Mouse (Mus musculus) MEL (cell line): ENCODE measurements around the gene Wars. TPM values are rescaled to one million over a fixed set of nuclear protein-coding genes. Genes with fewer than 3 reads are reported as not detected.

Source experiments
- DNase-seq: peaks from one replicate; pipeline ENCODE4 v3.0.0; 2011; ENCODE audit warnings: low read depth, low spot score
- H3K27ac ChIP-seq: 2 replicates; pipeline ENCODE4 v1.5.1; 2012; ENCODE audit warnings: low read depth, mild to moderate bottlenecking, control low read depth, low read length, moderate library complexity; ENCODE audit not compliant: control insufficient read depth
- H3K27me3 ChIP-seq, 2 experiments: fragments of 150-350 bp in 1 of 2; sonication (generic) in 1 of 2; 2 replicates each; pipeline ENCODE4 v1.6.1; 2012; ENCODE audit warnings: low read length in 2 of 2, mild to moderate bottlenecking in 2 of 2, improper control_type of control experiment in 1 of 2, moderate library complexity in 1 of 2; ENCODE audit not compliant: insufficient read depth in 2 of 2, control insufficient read depth in 1 of 2
- H3K36me3 ChIP-seq, 2 experiments: 2 replicates each; pipeline ENCODE4 v1.6.1; 2012 to 2014; ENCODE audit warnings: low read length in 2 of 2, improper control_type of control experiment in 1 of 2, inconsistent platforms in 1 of 2, mild to moderate bottlenecking in 1 of 2; ENCODE audit not compliant: insufficient read depth in 2 of 2, control insufficient read depth in 1 of 2
- H3K4me1 ChIP-seq, 2 experiments: fragments of 150-350 bp in 1 of 2; sonication (generic) in 1 of 2; 2 replicates each; pipeline ENCODE4 v1.6.1; 2012; ENCODE audit warnings: low read length in 2 of 2, improper control_type of control experiment in 1 of 2, mild to moderate bottlenecking in 1 of 2; ENCODE audit not compliant: insufficient read depth in 2 of 2, control insufficient read depth in 1 of 2
- H3K4me3 ChIP-seq, 2 experiments: fragments of 150-350 bp in 1 of 2; sonication (generic) in 1 of 2; 2 replicates each; pipeline ENCODE4 v1.5.1; 2012; ENCODE audit warnings: low read depth in 2 of 2, low read length in 2 of 2, mild to moderate bottlenecking in 2 of 2, moderate library complexity in 2 of 2, control low read depth in 1 of 2, improper control_type of control experiment in 1 of 2; ENCODE audit not compliant: control insufficient read depth in 1 of 2, insufficient read depth in 1 of 2
- H3K79me2 ChIP-seq: 2 replicates; pipeline ENCODE4 v1.6.1; 2012; ENCODE audit warnings: mild to moderate bottlenecking, low read length, moderate library complexity; ENCODE audit not compliant: control insufficient read depth, poor library complexity, insufficient read depth
- H3K9ac ChIP-seq: 2 replicates; pipeline ENCODE4 v1.6.1; 2012; ENCODE audit warnings: low read depth, mild to moderate bottlenecking, control low read depth, low read length, moderate library complexity; ENCODE audit not compliant: control insufficient read depth, poor library complexity, severe bottlenecking
- H3K9me3 ChIP-seq: fragments of 150-350 bp; sonication (generic); replicated peaks from 2 replicates; pipeline ENCODE4 v1.6.1; 2012; ENCODE audit warnings: mild to moderate bottlenecking, low read length, improper control_type of control experiment, moderate library complexity; ENCODE audit not compliant: insufficient read depth
- BHLHE40 ChIP-seq: IDR thresholded peaks from 2 replicates; pipeline ENCODE4 v1.6.1; 2012; ENCODE audit warnings: low read depth, mild to moderate bottlenecking, inconsistent platforms, low read length, improper control_type of control experiment, borderline replicate concordance
- CHD2 ChIP-seq: IDR thresholded peaks from 2 replicates; pipeline ENCODE4 v1.6.1; 2011; ENCODE audit warnings: low read length, improper control_type of control experiment
- CTCF ChIP-seq, 3 experiments: IDR thresholded peaks in 2 of 3; conservative IDR thresholded peaks in 1 of 3; 2 replicates each; pipeline ENCODE4 v1.5.1; 2011 to 2012; ENCODE audit warnings: low read length in 3 of 3, low read depth in 2 of 3, mild to moderate bottlenecking in 2 of 3, improper control_type of control experiment in 1 of 3, inconsistent platforms in 1 of 3, mixed read lengths in 1 of 3, moderate library complexity in 1 of 3; ENCODE audit not compliant: control insufficient read depth in 1 of 3, insufficient read depth in 1 of 3, poor library complexity in 1 of 3, severe bottlenecking in 1 of 3
- E2F4 ChIP-seq: IDR thresholded peaks from 2 replicates; pipeline ENCODE4 v1.6.1; 2011; ENCODE audit warnings: low read depth, low read length, improper control_type of control experiment, borderline replicate concordance
- ELF1 ChIP-seq: IDR thresholded peaks from 2 replicates; pipeline ENCODE4 v1.6.1; 2014; ENCODE audit warnings: low read depth, mild to moderate bottlenecking, inconsistent platforms, low read length, improper control_type of control experiment, moderate library complexity
- GABPA ChIP-seq: IDR thresholded peaks from 2 replicates; pipeline ENCODE4 v1.6.1; 2012; ENCODE audit warnings: low read depth, mild to moderate bottlenecking, inconsistent platforms, low read length, improper control_type of control experiment, moderate library complexity
- GATA1 ChIP-seq: IDR thresholded peaks from 2 replicates; pipeline ENCODE4 v1.6.1; 2011; ENCODE audit warnings: low read depth, low read length, improper control_type of control experiment
- HCFC1 ChIP-seq: IDR thresholded peaks from 2 replicates; pipeline ENCODE4 v1.6.1; 2012; ENCODE audit warnings: low read depth, mild to moderate bottlenecking, inconsistent platforms, low read length, improper control_type of control experiment, moderate library complexity
- KAT2A ChIP-seq: conservative IDR thresholded peaks from 2 replicates; pipeline ENCODE4 v1.6.1; 2012; ENCODE audit warnings: low read depth, low read length, improper control_type of control experiment, inconsistent platforms
- MAFK ChIP-seq: IDR thresholded peaks from 2 replicates; pipeline ENCODE4 v1.6.1; 2011; ENCODE audit warnings: low read depth, mild to moderate bottlenecking, low read length, improper control_type of control experiment, borderline replicate concordance
- MAZ ChIP-seq: IDR thresholded peaks from 2 replicates; pipeline ENCODE4 v1.6.1; 2012; ENCODE audit warnings: low read depth, mild to moderate bottlenecking, inconsistent platforms, low read length, improper control_type of control experiment
- MEF2A ChIP-seq: IDR thresholded peaks from 2 replicates; pipeline ENCODE4 v1.6.1; 2014; ENCODE audit warnings: low read depth, mild to moderate bottlenecking, inconsistent platforms, low read length, improper control_type of control experiment; ENCODE audit not compliant: poor library complexity, insufficient replicate concordance, severe bottlenecking; ENCODE audit errors: extremely low read depth
- MXI1 ChIP-seq: IDR thresholded peaks from 2 replicates; pipeline ENCODE4 v1.6.1; 2011; ENCODE audit warnings: mild to moderate bottlenecking, low read depth, low read length, improper control_type of control experiment
- MYB ChIP-seq: IDR thresholded peaks from 2 replicates; pipeline ENCODE4 v1.6.1; 2011; ENCODE audit warnings: mild to moderate bottlenecking, low read depth, low read length, improper control_type of control experiment
- MYC ChIP-seq: IDR thresholded peaks from 2 replicates; pipeline ENCODE4 v1.6.1; 2011; ENCODE audit warnings: low read depth, mild to moderate bottlenecking, low read length, improper control_type of control experiment, moderate library complexity
- NRF1 ChIP-seq: IDR thresholded peaks from 2 replicates; pipeline ENCODE4 v1.6.1; 2014; ENCODE audit warnings: low read depth, mild to moderate bottlenecking, inconsistent platforms, low read length, improper control_type of control experiment, moderate library complexity; ENCODE audit not compliant: poor library complexity, insufficient read depth, severe bottlenecking
- POLR2A ChIP-seq, 2 experiments: IDR thresholded peaks; 2 replicates each; pipeline ENCODE4 v1.6.1; 2011 to 2012; ENCODE audit warnings: low read length in 2 of 2, mild to moderate bottlenecking in 2 of 2, control low read depth in 1 of 2, improper control_type of control experiment in 1 of 2, low read depth in 1 of 2, moderate library complexity in 1 of 2; ENCODE audit not compliant: control insufficient read depth in 1 of 2, insufficient read depth in 1 of 2, poor library complexity in 1 of 2
- POLR2AphosphoS2 ChIP-seq: IDR thresholded peaks from 2 replicates; pipeline ENCODE4 v1.6.1; 2011; ENCODE audit warnings: low read length, improper control_type of control experiment
- POLR2AphosphoS5 ChIP-seq: IDR thresholded peaks from 2 replicates; pipeline ENCODE4 v1.6.1; 2012; ENCODE audit warnings: low read depth, borderline replicate concordance, mild to moderate bottlenecking, inconsistent platforms, low read length, moderate library complexity, mixed read lengths
- RCOR1 ChIP-seq: IDR thresholded peaks from 2 replicates; pipeline ENCODE4 v1.6.1; 2012; ENCODE audit warnings: low read depth, mild to moderate bottlenecking, inconsistent platforms, low read length, improper control_type of control experiment
- SIN3A ChIP-seq: IDR thresholded peaks from 2 replicates; pipeline ENCODE4 v1.6.1; 2012; ENCODE audit warnings: low read length, improper control_type of control experiment, inconsistent platforms
- SMC3 ChIP-seq: IDR thresholded peaks from 2 replicates; pipeline ENCODE4 v1.6.1; 2011; ENCODE audit warnings: low read depth, low read length, improper control_type of control experiment
- TAL1 ChIP-seq: IDR thresholded peaks from 2 replicates; pipeline ENCODE4 v1.6.1; 2012; ENCODE audit warnings: mild to moderate bottlenecking, inconsistent platforms, low read length, moderate library complexity, mixed read lengths
- UBTF ChIP-seq: IDR thresholded peaks from 2 replicates; pipeline ENCODE4 v1.6.1; 2012; ENCODE audit warnings: low read depth, mild to moderate bottlenecking, inconsistent platforms, low read length, improper control_type of control experiment, moderate library complexity, borderline replicate concordance; ENCODE audit not compliant: insufficient read depth
- ZC3H11A ChIP-seq: IDR thresholded peaks from 2 replicates; pipeline ENCODE4 v1.6.1; 2012; ENCODE audit warnings: low read depth, mild to moderate bottlenecking, inconsistent platforms, low read length, improper control_type of control experiment
- ZKSCAN1 ChIP-seq: IDR thresholded peaks from 2 replicates; pipeline ENCODE4 v1.6.1; 2012; ENCODE audit warnings: low read depth, mild to moderate bottlenecking, inconsistent platforms, low read length, improper control_type of control experiment, moderate library complexity
- ZMIZ1 ChIP-seq: IDR thresholded peaks from 2 replicates; pipeline ENCODE4 v1.6.1; 2012; ENCODE audit warnings: low read depth, mild to moderate bottlenecking, inconsistent platforms, low read length, improper control_type of control experiment, moderate library complexity
- ZNF384 ChIP-seq: IDR thresholded peaks from 2 replicates; pipeline ENCODE4 v1.6.1; 2012; ENCODE audit warnings: low read depth, mild to moderate bottlenecking, inconsistent platforms, low read length, improper control_type of control experiment
- polyA plus RNA-seq, 2 experiments: library from polyadenylated mRNA; stranded (reverse) in 1 of 2; unstranded in 1 of 2; fragments of >175 nt in 1 of 2; fragments of >200 nt in 1 of 2; gene quantifications; 2 replicates each; pipeline versions ENCODE4 v1.2.1 to v1.2.4; 2012; ENCODE audit warnings: low replicate concordance in 2 of 2, low read depth in 1 of 2; ENCODE audit not compliant: insufficient read length in 2 of 2, insufficient read depth in 1 of 2, missing spikeins in 1 of 2
- total RNA-seq: library from RNA; depleted of rRNA; stranded (reverse); fragments of 300-350 nt; gene quantifications from 2 replicates; pipeline ENCODE4 v1.2.3, GENCODE M21; 2012

Wars gene
- total and polyA plus RNA-seq, 3 experiments, result 85.7 to 836 (median 98.4) TPM

DNA sequence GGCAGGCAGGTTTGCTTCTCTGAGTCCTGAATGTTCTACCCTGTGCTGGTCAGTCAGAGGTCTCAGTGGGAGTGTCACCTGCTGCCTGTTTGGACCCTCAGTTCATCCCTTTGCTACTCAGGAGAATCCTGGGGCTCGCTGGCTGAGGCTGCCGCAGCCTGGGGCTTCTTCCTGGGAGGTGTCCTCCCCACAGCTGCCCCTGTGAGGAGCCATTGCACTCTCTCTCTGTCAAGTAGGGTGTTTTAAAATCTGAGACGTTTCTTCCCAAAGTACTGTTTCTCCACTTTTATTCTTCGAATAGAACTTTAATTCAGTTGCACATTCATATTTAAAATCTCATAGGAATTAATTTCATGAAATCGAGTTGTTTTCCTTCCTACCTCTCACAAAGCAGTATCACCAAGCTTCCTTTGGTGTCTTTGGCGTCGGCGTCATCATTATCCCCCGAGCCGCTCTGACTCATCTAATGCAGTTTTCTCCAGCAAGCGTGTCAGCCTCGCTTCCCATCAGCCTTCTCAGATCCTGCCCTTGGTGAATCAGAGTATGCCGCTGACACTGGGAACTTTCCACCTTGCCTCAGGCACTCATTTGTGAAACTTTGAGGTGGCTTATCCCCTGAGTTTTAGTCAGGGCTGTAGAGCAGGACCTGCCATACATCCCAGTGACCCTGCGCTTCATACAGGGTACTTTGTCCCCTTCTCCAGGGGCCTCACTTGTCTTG lies 48.4 kb upstream of the Wars start:
- TF ChIP-seq ELF1 (no peak), KAT2A (no peak), POLR2AphosphoS2 (no peak), MYB (no peak), ZMIZ1 (no peak), HCFC1 (no peak), CTCF (IDR thresholded peaks at IDR 0.05 in 2 of 3, conservative IDR thresholded peaks at IDR 0.05 in 1 of 3; ENCODE audit: control insufficient read depth in 1 of 3, insufficient read depth in 1 of 3, low read depth in 2 of 3, low read length in 3 of 3, poor library complexity in 1 of 3, severe bottlenecking in 1 of 3) (no peak), MAFK (no peak), POLR2AphosphoS5 (no peak), MYC (no peak), NRF1 (no peak), ZNF384 (no peak), E2F4 (no peak), ZKSCAN1 (no peak), SMC3 (no peak), POLR2A (IDR thresholded peaks at IDR 0.05; ENCODE audit: control insufficient read depth in 1 of 2, insufficient read depth in 1 of 2, low read depth in 1 of 2, low read length in 2 of 2, poor library complexity in 1 of 2) (no peak), GABPA (no peak), MEF2A (no peak), SIN3A (no peak)
- no peak overlapping the region for H3K4me3 ChIP-seq
- no peaks in the 10 kb centered on the region for H3K27me3 ChIP-seq
- H3K9ac ChIP-seq, result no peak overlapping the region
- no peak overlapping the region for H3K27ac ChIP-seq
- no peaks in the 10 kb centered on the region for H3K79me2 ChIP-seq
- H3K36me3 ChIP-seq, result no peaks in the 10 kb centered on the region
- DNase-seq, result no peak
- no peaks in the 10 kb centered on the region for H3K4me1 ChIP-seq
- no peaks in the 10 kb centered on the region for H3K9me3 ChIP-seq

DNA sequence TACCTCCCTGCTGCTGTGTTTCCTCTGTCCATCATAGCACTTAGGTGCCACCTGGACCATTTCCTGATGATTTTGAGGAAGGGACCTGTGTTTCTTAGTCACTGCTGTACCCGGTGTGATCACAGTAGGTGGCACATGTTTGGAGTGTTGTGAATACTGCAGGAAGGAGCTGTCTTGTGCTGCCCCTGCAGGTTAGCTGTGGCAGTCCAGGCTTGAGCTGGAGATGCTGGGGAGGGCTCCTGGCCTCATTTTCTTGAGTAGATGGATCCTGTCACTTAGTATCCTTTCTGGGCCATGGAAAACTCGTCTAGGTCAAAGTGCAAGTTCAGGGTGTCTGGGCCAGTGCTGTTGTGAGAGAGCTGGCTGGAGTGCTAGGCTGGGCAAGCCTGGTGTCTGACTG lies 47.3 kb upstream of the Wars start:
- no peaks in the 10 kb centered on the region for H3K4me1 ChIP-seq
- no peak overlapping the region for H3K27ac ChIP-seq
- H3K4me3 ChIP-seq, result no peak overlapping the region
- no peaks in the 10 kb centered on the region for H3K9me3 ChIP-seq
- H3K27me3 ChIP-seq, result no peaks in the 10 kb centered on the region
- TF ChIP-seq CHD2 (no peak), SMC3 (no peak), MXI1 (no peak), MEF2A (no peak), UBTF (no peak), POLR2AphosphoS5 (no peak), ZMIZ1 (no peak), ZKSCAN1 (no peak), SIN3A (no peak), MAZ (no peak), BHLHE40 (no peak), RCOR1 (no peak), TAL1 (no peak), POLR2AphosphoS2 (no peak), ZC3H11A (no peak), GATA1 (no peak), POLR2A (IDR thresholded peaks at IDR 0.05; ENCODE audit: control insufficient read depth in 1 of 2, insufficient read depth in 1 of 2, low read depth in 1 of 2, low read length in 2 of 2, poor library complexity in 1 of 2) (no peak)
- no peak for DNase-seq
- no peak overlapping the region for H3K9ac ChIP-seq
- H3K36me3 ChIP-seq, result no peaks in the 10 kb centered on the region
- H3K79me2 ChIP-seq, result no peaks in the 10 kb centered on the region
